ENCODE assay signal across 11 mouse cellular contexts in the genomic region with DNA sequence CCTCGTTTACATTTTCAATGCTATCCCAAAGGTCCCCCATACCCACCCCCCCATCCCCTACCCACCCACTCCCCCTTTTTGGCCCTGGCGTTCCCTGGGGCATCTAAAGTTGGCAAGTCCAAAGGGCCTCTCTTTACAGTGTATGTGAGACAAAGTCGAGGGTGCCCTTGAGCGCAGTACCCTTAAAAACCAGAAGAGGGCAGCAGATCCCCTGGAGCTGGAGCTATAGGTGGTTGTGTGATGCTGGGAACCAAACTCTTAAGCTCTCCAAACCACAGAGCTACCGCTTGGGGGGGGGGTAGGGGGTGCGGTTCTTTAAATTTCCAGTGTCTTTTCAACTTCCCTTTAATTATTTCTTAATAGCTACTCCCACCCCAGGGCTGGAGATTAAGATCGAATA. TPM values are rescaled to one million over a fixed set of nuclear protein-coding genes. Genes with fewer than 3 reads are reported as not detected.
DNase-seq lines count a peak whose midpoint lies in the region; ATAC-seq lines count a peak whose summit lies in the region.
"Had no signal": no experiment of that assay in that cellular context is flagged by ENCODE, and none has a peak within 500 bp of the region (broad histone marks: within the 10 kb centered on the region; RNA-seq: fewer than 3 reads in every experiment).

No protein-coding gene starts in this region.

- no peak overlapping the region for H3K27ac ChIP-seq in midbrain, embryonic 16.5 days (ENCODE audit: low read length)
- no peak overlapping the region for H3K27ac ChIP-seq in forebrain, embryonic 16.5 days (ENCODE audit: low read length)
- H3K27ac ChIP-seq: embryonic facial prominence, embryonic 13.5 days; limb, embryonic 15.5 days had no signal

- H3K36me3 ChIP-seq in midbrain, embryonic 16.5 days (ENCODE audit: control insufficient read depth, insufficient read depth, low read length), result no peaks in the 10 kb centered on the region
- H3K36me3 ChIP-seq in forebrain, embryonic 16.5 days (ENCODE audit: control insufficient read depth, insufficient read depth), result no peaks in the 10 kb centered on the region
- H3K36me3 ChIP-seq: embryonic facial prominence, embryonic 13.5 days; limb, embryonic 15.5 days had no signal

- no peak overlapping the region for H3K4me2 ChIP-seq in midbrain, embryonic 16.5 days (ENCODE audit: low read length)
- no peak overlapping the region for H3K4me2 ChIP-seq in forebrain, embryonic 16.5 days (ENCODE audit: low read length)
- H3K4me2 ChIP-seq: embryonic facial prominence, embryonic 13.5 days; limb, embryonic 15.5 days had no signal

- H3K4me1 ChIP-seq in midbrain, embryonic 16.5 days (ENCODE audit: control insufficient read depth, insufficient read depth, low read length), result no peaks in the 10 kb centered on the region
- H3K4me1 ChIP-seq in forebrain, embryonic 16.5 days (replicated peaks; ENCODE audit: control insufficient read depth, insufficient read depth, low read length), result no peaks in the 10 kb centered on the region
- H3K4me1 ChIP-seq: embryonic facial prominence, embryonic 13.5 days; limb, embryonic 15.5 days had no signal

- H3K4me3 ChIP-seq in midbrain, embryonic 16.5 days (ENCODE audit: low read depth, low read length), result no peak overlapping the region
- H3K4me3 ChIP-seq in forebrain, embryonic 16.5 days (replicated peaks; ENCODE audit: low read length), result no peak overlapping the region
- H3K4me3 ChIP-seq: embryonic facial prominence, embryonic 13.5 days; limb, embryonic 15.5 days had no signal

- H3K9ac ChIP-seq in midbrain, embryonic 16.5 days (ENCODE audit: low read depth, low read length), result no peak overlapping the region
- H3K9ac ChIP-seq in forebrain, embryonic 16.5 days (replicated peaks; ENCODE audit: low read depth, low read length), result no peak overlapping the region
- H3K9ac ChIP-seq: embryonic facial prominence, embryonic 13.5 days; limb, embryonic 15.5 days had no signal

- no peak for ATAC-seq in midbrain, embryonic 16.5 days
- no peak for ATAC-seq in forebrain, embryonic 16.5 days
- ATAC-seq: intestine, embryonic 16.5 days had no signal

- peak; percentile 5 for DNase-seq in cerebellum, adult 9-10 months
- DNase-seq in cerebellum, adult 8-10 months, result no peak
- DNase-seq in lung, postnatal 36 days, result peak; percentile 21
- DNase-seq in lung, postnatal 14 days, result no peak
- peak; percentile 9 to 22 for DNase-seq in natural killer cell, adult 2 months (ENCODE audit: low spot score in 2 of 2)
- no peak for DNase-seq in adipocyte (ENCODE audit: low spot score)

- 87% methylated on average over 7 of the region's 7 CpGs for WGBS in midbrain, embryonic 16.5 days
- 82% methylated on average over 7 of the region's 7 CpGs for WGBS in forebrain, embryonic 16.5 days

- no peaks in the 10 kb centered on the region for H3K27me3 ChIP-seq in midbrain, embryonic 16.5 days (ENCODE audit: control insufficient read depth, insufficient read depth, low read depth, low read length)
- H3K27me3 ChIP-seq in forebrain, embryonic 16.5 days (replicated peaks; ENCODE audit: control insufficient read depth, insufficient read depth, low read length), result no peaks in the 10 kb centered on the region
- H3K27me3 ChIP-seq: limb, embryonic 15.5 days had no signal

- H3K9me3 ChIP-seq in midbrain, embryonic 16.5 days (replicated peaks; ENCODE audit: control insufficient read depth, low read length, poor library complexity, severe bottlenecking), result 0 out of 2 replicates have a peak, but pooled peaks cover 2% of the 10 kb centered on the region
- H3K9me3 ChIP-seq in forebrain, embryonic 16.5 days (ENCODE audit: control insufficient read depth, low read length), result peaks cover 2% of the 10 kb centered on the region; the same call in 1 of the 2 replicates
- H3K9me3 ChIP-seq: limb, embryonic 15.5 days had no signal

RNA-seq across cellular contexts. Expression of gene Sox21, which starts 33.8 kb away (rescaled TPM):
- 6.4 and 8.0 TPM in 2 replicates for polyA plus RNA-seq in midbrain, embryonic 16.5 days (2015; fragmentation: Nextera tagmentation; extraction: Ambion mirVana)
- 4.8 and 5.9 TPM in 2 replicates for polyA plus RNA-seq in forebrain, embryonic 16.5 days (2015; fragmentation: Nextera tagmentation; extraction: Ambion mirVana)
- polyA plus RNA-seq: intestine, embryonic 16.5 days had no signal

Comparison
In these comparisons a context has a peak if more than half of its experiments do, and no peak if none do; other contexts are left out.
1. DNase-seq: peak in cerebellum, adult 9-10 months (single experiment), lung, postnatal 36 days (single experiment) and natural killer cell, adult 2 months (2 of 2); none in cerebellum, adult 8-10 months (single experiment), lung, postnatal 14 days (single experiment) and adipocyte (single experiment).